Mouse (Mus musculus): ENCODE data around the gene Eif3c. TPM values are rescaled to one million over a fixed set of nuclear protein-coding genes. Genes with fewer than 3 reads are reported as not detected.

The Eif3c gene
- total and polyA plus RNA-seq, 2 experiments: 64.1 to 79.4 TPM

GRCm38 (mm10) chr7:126581661-126582060, 15.4 kb upstream of the Eif3c start:
- 90% methylated on average over 6 of the region's 6 CpGs for WGBS
- TF ChIP-seq CTCF (IDR thresholded peaks at IDR 0.05; ENCODE audit: low read depth, low read length) (no peak), POLR2A (IDR thresholded peaks at IDR 0.05; ENCODE audit: extremely low read depth, insufficient read depth, low read length) (no peak)

GRCm38 (mm10) chr7:126579172-126579571, 13.0 kb upstream of the Eif3c start:
- H3K4me3 ChIP-seq (ENCODE audit: insufficient read depth, low read depth, low read length): no peak overlapping the region
- H3K4me1 ChIP-seq (ENCODE audit: control insufficient read depth, insufficient read depth, low read length): no peaks in the 10 kb centered on the region
- 48% methylated on average over 8 of the region's 8 CpGs for WGBS
- H3K36me3 ChIP-seq (ENCODE audit: control insufficient read depth, insufficient read depth, low read length): peaks cover 7% of the 10 kb centered on the region
- no peaks in the 10 kb centered on the region for H3K79me2 ChIP-seq (ENCODE audit: control insufficient read depth, insufficient read depth, low read length)
- no peak overlapping the region for H3K27ac ChIP-seq (replicated peaks; ENCODE audit: insufficient read depth, low read depth, low read length)
- peak; percentile 38 for DNase-seq (ENCODE audit: extremely low read depth, low read depth, low spot score)
- no peak for TF ChIP-seq POLR2A (IDR thresholded peaks at IDR 0.05; ENCODE audit: extremely low read depth, insufficient read depth, low read length)
- peak; percentile 79 for TF ChIP-seq CTCF (IDR thresholded peaks at IDR 0.05; ENCODE audit: low read depth, low read length)
- no peaks in the 10 kb centered on the region for H3K27me3 ChIP-seq (ENCODE audit: control insufficient read depth, insufficient read depth, low read length)
- H3K9ac ChIP-seq (ENCODE audit: low read depth, low read length): no peak overlapping the region

More at GRCm38 (mm10) chr7:126581661-126582060, 15.4 kb upstream of the Eif3c start:
- DNase-seq (ENCODE audit: extremely low read depth, low read depth, low spot score): no peak
- Histone ChIP-seq H3K27ac (replicated peaks; ENCODE audit: insufficient read depth, low read depth, low read length) (no peak overlapping the region), H3K4me3 (ENCODE audit: insufficient read depth, low read depth, low read length) (no peak overlapping the region), H3K27me3 (ENCODE audit: control insufficient read depth, insufficient read depth, low read length) (no peaks in the 10 kb centered on the region), H3K9ac (ENCODE audit: low read depth, low read length) (no peak overlapping the region), H3K79me2 (ENCODE audit: control insufficient read depth, insufficient read depth, low read length) (no peaks in the 10 kb centered on the region), H3K36me3 (ENCODE audit: control insufficient read depth, insufficient read depth, low read length) (peaks cover 2% of the 10 kb centered on the region; the same call in 1 of the 2 replicates), H3K4me1 (ENCODE audit: control insufficient read depth, insufficient read depth, low read length) (no peaks in the 10 kb centered on the region)

GRCm38 (mm10) chr7:126576946-126577345, 10.7 kb upstream of the Eif3c start:
- 66% methylated on average over 8 of the region's 8 CpGs for WGBS
- H3K27me3 ChIP-seq (ENCODE audit: control insufficient read depth, insufficient read depth, low read length): no peaks in the 10 kb centered on the region
- H3K79me2 ChIP-seq (ENCODE audit: control insufficient read depth, insufficient read depth, low read length): no peaks in the 10 kb centered on the region
- H3K4me3 ChIP-seq (ENCODE audit: insufficient read depth, low read depth, low read length): no peak overlapping the region
- no peak overlapping the region for H3K9ac ChIP-seq (ENCODE audit: low read depth, low read length)
- H3K27ac ChIP-seq (replicated peaks; ENCODE audit: insufficient read depth, low read depth, low read length): no peak overlapping the region
- H3K36me3 ChIP-seq (ENCODE audit: control insufficient read depth, insufficient read depth, low read length): peaks cover 8% of the 10 kb centered on the region
- DNase-seq (ENCODE audit: extremely low read depth, low read depth, low spot score): peak; percentile 41
- TF ChIP-seq POLR2A (IDR thresholded peaks at IDR 0.05; ENCODE audit: extremely low read depth, insufficient read depth, low read length) (no peak), CTCF (IDR thresholded peaks at IDR 0.05; ENCODE audit: low read depth, low read length) (peak; percentile 74)
- H3K4me1 ChIP-seq (ENCODE audit: control insufficient read depth, insufficient read depth, low read length): no peaks in the 10 kb centered on the region

GRCm38 (mm10) chr7:126565693-126566092, 518 bp downstream of the Eif3c start:
- peaks cover 35% of the 10 kb centered on the region for H3K36me3 ChIP-seq (ENCODE audit: control insufficient read depth, insufficient read depth, low read length)
- H3K9ac ChIP-seq (ENCODE audit: low read depth, low read length): peak overlapping the region; percentile 94
- 0% methylated on average over 28 of the region's 28 CpGs for WGBS
- H3K79me2 ChIP-seq (ENCODE audit: control insufficient read depth, insufficient read depth, low read length): peaks cover 11% of the 10 kb centered on the region; the same call in 1 of the 2 replicates
- TF ChIP-seq CTCF (IDR thresholded peaks at IDR 0.05; ENCODE audit: low read depth, low read length) (no peak), POLR2A (IDR thresholded peaks at IDR 0.05; ENCODE audit: extremely low read depth, insufficient read depth, low read length) (no peak)
- no peaks in the 10 kb centered on the region for H3K27me3 ChIP-seq (ENCODE audit: control insufficient read depth, insufficient read depth, low read length)
- H3K27ac ChIP-seq (replicated peaks; ENCODE audit: insufficient read depth, low read depth, low read length): peak overlapping the region; percentile 68; the same call in 1 of the 2 replicates
- peaks cover 7% of the 10 kb centered on the region for H3K4me1 ChIP-seq (ENCODE audit: control insufficient read depth, insufficient read depth, low read length)
- H3K4me3 ChIP-seq (ENCODE audit: insufficient read depth, low read depth, low read length): peak overlapping the region; percentile 96
- peak; percentile 43 for DNase-seq (ENCODE audit: extremely low read depth, low read depth, low spot score)

- Histone ChIP-seq H3K27me3 (ENCODE audit: control insufficient read depth, insufficient read depth, low read length) (no peaks in the 10 kb centered on the region), H3K4me1 (ENCODE audit: control insufficient read depth, insufficient read depth, low read length) (no peaks in the 10 kb centered on the region), H3K79me2 (ENCODE audit: control insufficient read depth, insufficient read depth, low read length) (no peaks in the 10 kb centered on the region), H3K9ac (ENCODE audit: low read depth, low read length) (no peak overlapping the region), H3K27ac (replicated peaks; ENCODE audit: insufficient read depth, low read depth, low read length) (no peak overlapping the region), H3K36me3 (ENCODE audit: control insufficient read depth, insufficient read depth, low read length) (peaks cover 85% of the 10 kb centered on the region), H3K4me3 (ENCODE audit: insufficient read depth, low read depth, low read length) (no peak overlapping the region)
- 97% methylated on average over 5 of the region's 5 CpGs for WGBS
- DNase-seq (ENCODE audit: extremely low read depth, low read depth, low spot score): no peak
- TF ChIP-seq CTCF (IDR thresholded peaks at IDR 0.05; ENCODE audit: low read depth, low read length): no peak
Measured at GRCm38 (mm10) chr7:126556635-126557034, 9.6 kb downstream of the Eif3c start.

DNA sequence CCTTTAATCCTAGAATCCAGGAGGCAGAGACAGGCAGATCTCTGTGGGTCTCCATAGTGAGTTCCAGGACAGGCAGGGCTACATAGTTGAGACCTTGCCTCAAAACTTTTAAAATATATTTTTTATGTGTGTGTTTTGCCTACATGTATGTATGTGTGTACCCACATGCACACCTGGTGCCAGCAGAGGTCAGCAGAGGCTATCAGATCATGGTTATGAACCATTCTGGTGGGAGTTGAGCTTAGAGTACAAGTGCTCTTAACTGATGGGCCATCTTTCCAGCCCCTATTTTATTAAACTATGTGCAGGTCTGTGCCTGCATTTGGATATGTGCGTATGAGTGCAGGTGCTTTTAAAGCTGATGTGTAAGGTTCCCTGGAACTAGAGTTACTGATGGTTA, 11.4 kb downstream of the Eif3c start:
- DNase-seq (ENCODE audit: extremely low read depth, low read depth, low spot score): no peak
- TF ChIP-seq POLR2A (IDR thresholded peaks at IDR 0.05; ENCODE audit: extremely low read depth, insufficient read depth, low read length): no peak
- TF ChIP-seq CTCF (IDR thresholded peaks at IDR 0.05; ENCODE audit: low read depth, low read length): no peak
- Histone ChIP-seq H3K36me3 (ENCODE audit: control insufficient read depth, insufficient read depth, low read length) (peaks cover 89% of the 10 kb centered on the region), H3K79me2 (ENCODE audit: control insufficient read depth, insufficient read depth, low read length) (no peaks in the 10 kb centered on the region), H3K27me3 (ENCODE audit: control insufficient read depth, insufficient read depth, low read length) (no peaks in the 10 kb centered on the region), H3K4me3 (ENCODE audit: insufficient read depth, low read depth, low read length) (no peak overlapping the region), H3K27ac (replicated peaks; ENCODE audit: insufficient read depth, low read depth, low read length) (no peak overlapping the region), H3K4me1 (ENCODE audit: control insufficient read depth, insufficient read depth, low read length) (no peaks in the 10 kb centered on the region), H3K9ac (ENCODE audit: low read depth, low read length) (no peak overlapping the region)
- 98% methylated on average over 1 of the region's 1 CpGs for WGBS
